Mouse (Mus musculus): ENCODE data around the gene Aldh3b2. TPM values are rescaled to one million over a fixed set of nuclear protein-coding genes. Genes with fewer than 3 reads are reported as not detected.

The Aldh3b2 gene
- polyA plus RNA-seq, 1 experiment from 2014 or later = 0.86 TPM

- WGBS = 37% methylated on average over 18 of the region's 18 CpGs
- no peak overlapping the region for H3K4me2 ChIP-seq (ENCODE audit: low read depth)
- no peaks in the 10 kb centered on the region for H3K27me3 ChIP-seq (ENCODE audit: control insufficient read depth, insufficient read depth, low read length)
- no peaks in the 10 kb centered on the region for H3K36me3 ChIP-seq (ENCODE audit: control insufficient read depth, insufficient read depth, low read length)
- no peaks in the 10 kb centered on the region for H3K9me3 ChIP-seq (ENCODE audit: control insufficient read depth, low read length)
- no peaks in the 10 kb centered on the region for H3K4me1 ChIP-seq (ENCODE audit: control insufficient read depth, insufficient read depth, low read length)
- H3K9ac ChIP-seq (ENCODE audit: low read length) = no peak overlapping the region
- DNase-seq (ENCODE audit: low spot score) (peak; percentile 73), ATAC-seq (ENCODE audit: insufficient read depth, low FRiP score, low TSS enrichment) (no peak)
- no peak overlapping the region for H3K4me3 ChIP-seq (ENCODE audit: low read depth, low read length)
- H3K27ac ChIP-seq (ENCODE audit: low read depth, low read length) = no peak overlapping the region
These were observed 46.8 kb downstream of the Aldh3b2 start for GRCm38 (mm10) chr19:4018743-4019583.

GRCm38 (mm10) chr19:4023185-4023584, 51.1 kb downstream of the Aldh3b2 start:
- Histone ChIP-seq H3K9ac (ENCODE audit: low read length) (no peak overlapping the region), H3K9me3 (ENCODE audit: control insufficient read depth, low read length) (no peaks in the 10 kb centered on the region), H3K4me1 (ENCODE audit: control insufficient read depth, insufficient read depth, low read length) (no peaks in the 10 kb centered on the region), H3K27me3 (ENCODE audit: control insufficient read depth, insufficient read depth, low read length) (no peaks in the 10 kb centered on the region), H3K4me3 (ENCODE audit: low read depth, low read length) (no peak overlapping the region), H3K4me2 (ENCODE audit: low read depth) (no peak overlapping the region), H3K27ac (ENCODE audit: low read depth, low read length) (no peak overlapping the region), H3K36me3 (ENCODE audit: control insufficient read depth, insufficient read depth, low read length) (no peaks in the 10 kb centered on the region)
- ATAC-seq (ENCODE audit: insufficient read depth, low FRiP score, low TSS enrichment) = no peak
- no peak for DNase-seq (ENCODE audit: low spot score)
- WGBS = 74% methylated on average over 7 of the region's 7 CpGs

GRCm38 (mm10) chr19:4027576-4027975, 55.4 kb downstream of the Aldh3b2 start:
- H3K27me3 ChIP-seq (ENCODE audit: control insufficient read depth, insufficient read depth, low read length) = no peaks in the 10 kb centered on the region
- DNase-seq (ENCODE audit: low spot score) (no peak), ATAC-seq (ENCODE audit: insufficient read depth, low FRiP score, low TSS enrichment) (no peak)
- no peaks in the 10 kb centered on the region for H3K4me1 ChIP-seq (ENCODE audit: control insufficient read depth, insufficient read depth, low read length)
- H3K4me2 ChIP-seq (ENCODE audit: low read depth) = no peak overlapping the region
- H3K36me3 ChIP-seq (ENCODE audit: control insufficient read depth, insufficient read depth, low read length) = no peaks in the 10 kb centered on the region
- H3K9ac ChIP-seq (ENCODE audit: low read length) = no peak overlapping the region
- no peaks in the 10 kb centered on the region for H3K9me3 ChIP-seq (ENCODE audit: control insufficient read depth, low read length)
- no peak overlapping the region for H3K27ac ChIP-seq (ENCODE audit: low read depth, low read length)
- H3K4me3 ChIP-seq (ENCODE audit: low read depth, low read length) = no peak overlapping the region

Other genes with a start within 250 kb of the Aldh3b2 start
- gene Kmt5b, start 204.9 kb upstream of the Aldh3b2 start, polyA plus RNA-seq (2014; fragmentation: Nextera tagmentation; extraction: Ambion mirVana) = 40.7 and 42.0 TPM in 2 replicates
- 54.4 and 59.5 TPM in 2 replicates for gene Chka, start 120.6 kb upstream of the Aldh3b2 start, polyA plus RNA-seq (2014; fragmentation: Nextera tagmentation; extraction: Ambion mirVana)
- 17.3 TPM in 2 replicates for gene Tcirg1, start 65.2 kb upstream of the Aldh3b2 start, polyA plus RNA-seq (2014; fragmentation: Nextera tagmentation; extraction: Ambion mirVana)
- 258 and 266 TPM in 2 replicates for gene Ndufs8, start 59.6 kb upstream of the Aldh3b2 start, polyA plus RNA-seq (2014; fragmentation: Nextera tagmentation; extraction: Ambion mirVana)
- 0.65 and 0.73 TPM in 2 replicates for gene Aldh3b1, start 42.5 kb upstream of the Aldh3b2 start, polyA plus RNA-seq (2014; fragmentation: Nextera tagmentation; extraction: Ambion mirVana)
- 5.3 and 7.1 TPM in 2 replicates for gene Unc93b1, start 37.1 kb upstream of the Aldh3b2 start, polyA plus RNA-seq (2014; fragmentation: Nextera tagmentation; extraction: Ambion mirVana)
- gene Aldh3b3, start 13.7 kb upstream of the Aldh3b2 start, polyA plus RNA-seq (2014; fragmentation: Nextera tagmentation; extraction: Ambion mirVana) = not detected in 2 replicates
- 2.4 and 3.2 TPM in 2 replicates for gene Acy3, start 14.2 kb downstream of the Aldh3b2 start, polyA plus RNA-seq (2014; fragmentation: Nextera tagmentation; extraction: Ambion mirVana)
- 0.22 TPM in 1 of 2 replicates, not detected in the other for gene Tbx10, start 20.4 kb downstream of the Aldh3b2 start, polyA plus RNA-seq (2014; fragmentation: Nextera tagmentation; extraction: Ambion mirVana)
- gene Nudt8, start 28.3 kb downstream of the Aldh3b2 start, polyA plus RNA-seq (2014; fragmentation: Nextera tagmentation; extraction: Ambion mirVana) = 20.6 and 20.8 TPM in 2 replicates
- gene Gm49405, start 28.3 kb downstream of the Aldh3b2 start, polyA plus RNA-seq (2014; fragmentation: Nextera tagmentation; extraction: Ambion mirVana) = 1.8 and 1.9 TPM in 2 replicates
- gene Doc2g, start 31.0 kb downstream of the Aldh3b2 start, polyA plus RNA-seq (2014; fragmentation: Nextera tagmentation; extraction: Ambion mirVana) = 2.7 and 2.8 TPM in 2 replicates
- gene Ndufv1, start 40.5 kb downstream of the Aldh3b2 start, polyA plus RNA-seq (2014; fragmentation: Nextera tagmentation; extraction: Ambion mirVana) = 207 and 208 TPM in 2 replicates
- gene Gstp1, start 65.7 kb downstream of the Aldh3b2 start, polyA plus RNA-seq (2014; fragmentation: Nextera tagmentation; extraction: Ambion mirVana) = 361 TPM in 2 replicates
- gene Gstp2, start 73.7 kb downstream of the Aldh3b2 start, polyA plus RNA-seq (2014; fragmentation: Nextera tagmentation; extraction: Ambion mirVana) = 0.68 and 1.2 TPM in 2 replicates
- not detected in 2 replicates for gene Gstp3, start 87.2 kb downstream of the Aldh3b2 start, polyA plus RNA-seq (2014; fragmentation: Nextera tagmentation; extraction: Ambion mirVana)
- not detected in 2 replicates for gene Cabp2, start 109.2 kb downstream of the Aldh3b2 start, polyA plus RNA-seq (2014; fragmentation: Nextera tagmentation; extraction: Ambion mirVana)
- 81.3 and 86.7 TPM in 2 replicates for gene Cdk2ap2, start 124.9 kb downstream of the Aldh3b2 start, polyA plus RNA-seq (2014; fragmentation: Nextera tagmentation; extraction: Ambion mirVana)
- gene Pitpnm1, start 127.7 kb downstream of the Aldh3b2 start, polyA plus RNA-seq (2014; fragmentation: Nextera tagmentation; extraction: Ambion mirVana) = 9.9 and 13.1 TPM in 2 replicates
- gene Aip, start 153.5 kb downstream of the Aldh3b2 start, polyA plus RNA-seq (2014; fragmentation: Nextera tagmentation; extraction: Ambion mirVana) = 68.4 and 77.6 TPM in 2 replicates
- not detected in 2 replicates for gene Gpr152, start 167.5 kb downstream of the Aldh3b2 start, polyA plus RNA-seq (2014; fragmentation: Nextera tagmentation; extraction: Ambion mirVana)
- 0.11 TPM in 1 of 2 replicates, not detected in the other for gene Cabp4, start 171.7 kb downstream of the Aldh3b2 start, polyA plus RNA-seq (2014; fragmentation: Nextera tagmentation; extraction: Ambion mirVana)
- gene Coro1b, start 176.3 kb downstream of the Aldh3b2 start, polyA plus RNA-seq (2014; fragmentation: Nextera tagmentation; extraction: Ambion mirVana) = 128 TPM in 2 replicates
- 0.92 and 1.8 TPM in 2 replicates for gene Ptprcap, start 181.3 kb downstream of the Aldh3b2 start, polyA plus RNA-seq (2014; fragmentation: Nextera tagmentation; extraction: Ambion mirVana)
- gene Rps6kb2, start 191.0 kb downstream of the Aldh3b2 start, polyA plus RNA-seq (2014; fragmentation: Nextera tagmentation; extraction: Ambion mirVana) = 52.6 and 52.7 TPM in 2 replicates
- gene Carns1, start 203.2 kb downstream of the Aldh3b2 start, polyA plus RNA-seq (2014; fragmentation: Nextera tagmentation; extraction: Ambion mirVana) = 2.9 and 3.8 TPM in 2 replicates
- gene Tbc1d10c, start 219.0 kb downstream of the Aldh3b2 start, polyA plus RNA-seq (2014; fragmentation: Nextera tagmentation; extraction: Ambion mirVana) = 0.68 and 1.1 TPM in 2 replicates
- gene Ppp1ca, start 219.7 kb downstream of the Aldh3b2 start, polyA plus RNA-seq (2014; fragmentation: Nextera tagmentation; extraction: Ambion mirVana) = 928 and 939 TPM in 2 replicates
- gene Rad9a, start 229.3 kb downstream of the Aldh3b2 start, polyA plus RNA-seq (2014; fragmentation: Nextera tagmentation; extraction: Ambion mirVana) = 39.1 and 45.8 TPM in 2 replicates
- 0.81 and 1.7 TPM in 2 replicates for gene Clcf1, start 241.9 kb downstream of the Aldh3b2 start, polyA plus RNA-seq (2014; fragmentation: Nextera tagmentation; extraction: Ambion mirVana)
- not detected in 2 replicates for gene AC109138.7, start 242.0 kb downstream of the Aldh3b2 start, polyA plus RNA-seq (2014; fragmentation: Nextera tagmentation; extraction: Ambion mirVana)